Mouse (Mus musculus): ENCODE data around the gene Mgst2. TPM values are rescaled to one million over a fixed set of nuclear protein-coding genes. Genes with fewer than 3 reads are reported as not detected.

The Mgst2 gene
- total and polyA plus RNA-seq, 3 experiments: 48.8 to 147 (median 76.0) TPM

DNA sequence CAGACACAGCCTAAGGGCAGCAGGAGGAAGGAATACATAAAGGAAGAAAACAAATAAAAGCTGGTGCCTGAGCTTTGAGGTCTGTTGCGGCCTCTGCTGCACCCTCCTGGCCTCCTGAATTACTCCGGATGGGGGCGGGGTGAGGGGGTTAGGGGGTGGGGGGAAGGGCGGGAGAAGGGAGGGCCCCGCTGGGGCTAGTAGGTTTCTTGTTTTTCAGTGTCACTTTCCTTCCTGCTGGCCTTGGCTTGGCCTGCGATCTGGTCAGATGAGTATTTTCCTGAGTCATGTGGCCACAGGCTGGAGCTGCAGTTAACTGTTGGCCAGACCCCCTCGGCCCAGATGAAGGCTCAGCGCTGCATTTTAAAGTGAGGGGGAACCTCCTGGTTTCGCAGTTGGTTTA is 7.5 kb upstream of the Mgst2 start:
- in situ Hi-C loops (cut with MboI; ENCODE audit: low pct_ligation_motif_present, low pct_unique_long_range_greater_than_20kb, low sequenced_read_pairs) (no loop called here), dilution Hi-C loops (cut with MboI; ENCODE audit: extremely low pct_ligation_motif_present, extremely low pct_unique_long_range_greater_than_20kb, low sequenced_read_pairs) (no loop called here)
- peak overlapping the region; percentile 94 for H3K9ac ChIP-seq (ENCODE audit: insufficient read depth, low read depth)
- peak; percentile 22 for TF ChIP-seq MAZ (IDR thresholded peaks at IDR 0.05; ENCODE audit: low read depth, low read length)
- peak; percentile 75 for TF ChIP-seq POLR2A (IDR thresholded peaks at IDR 0.05; ENCODE audit: low read depth, low read length)
- peak; percentile 38; the same call in 1 of the 2 replicates for TF ChIP-seq MXI1 (IDR thresholded peaks at IDR 0.05; ENCODE audit: low read depth, low read length)
- peak; percentile 59 for TF ChIP-seq TCF12 (IDR thresholded peaks at IDR 0.05; ENCODE audit: low read depth, low read length)
- TF ChIP-seq CTCF (conservative IDR thresholded peaks at IDR 0.05 in 1 of 2, IDR thresholded peaks at IDR 0.05 in 1 of 2; ENCODE audit: low read depth in 2 of 2, low read length in 2 of 2): no peak
- TF ChIP-seq JUND (conservative IDR thresholded peaks at IDR 0.05; ENCODE audit: low read depth, low read length): no peak
- 0 out of 2 replicates have a peak, but pooled peaks have one; percentile 13 for TF ChIP-seq SIN3A (IDR thresholded peaks at IDR 0.05; ENCODE audit: low read length)
- TF ChIP-seq CHD2 (IDR thresholded peaks at IDR 0.05; ENCODE audit: low read length): peak; percentile 85; the same call in 1 of the 2 replicates
- peak; percentile 60; the same call in 1 of the 2 replicates for TF ChIP-seq IRF4 (IDR thresholded peaks at IDR 0.05; ENCODE audit: low read depth, low read length)
- 0 out of 2 replicates have a peak, but pooled peaks have one; percentile 13 for TF ChIP-seq BHLHE40 (IDR thresholded peaks at IDR 0.05; ENCODE audit: low read depth, low read length)
- no peak for TF ChIP-seq E2F4 (IDR thresholded peaks at IDR 0.05; ENCODE audit: insufficient replicate concordance, low read depth, low read length)
- TF ChIP-seq NRF1 (IDR thresholded peaks at IDR 0.05; ENCODE audit: low read depth, low read length): no peak
- peak; percentile 59; the same call in 1 of the 2 replicates for TF ChIP-seq ETS1 (conservative IDR thresholded peaks at IDR 0.05; ENCODE audit: low read depth, low read length)
- no peak for TF ChIP-seq USF2 (conservative IDR thresholded peaks at IDR 0.05; ENCODE audit: low read depth, low read length)
- no peak for TF ChIP-seq KAT2A (IDR thresholded peaks at IDR 0.05; ENCODE audit: insufficient replicate concordance, low read length)
- no peak for TF ChIP-seq JUN (IDR thresholded peaks at IDR 0.05; ENCODE audit: insufficient read depth, low read depth, low read length)
- TF ChIP-seq USF1 (IDR thresholded peaks at IDR 0.05; ENCODE audit: low read depth, low read length): peak; percentile 74
- no peak for TF ChIP-seq PAX5 (IDR thresholded peaks at IDR 0.05; ENCODE audit: low read length)
- peak overlapping the region; percentile 99 for H3K27ac ChIP-seq (ENCODE audit: insufficient read depth, low read depth)
- no peaks in the 10 kb centered on the region for H3K79me2 ChIP-seq (replicated peaks; ENCODE audit: control insufficient read depth, extremely low read depth, insufficient read depth, poor library complexity, severe bottlenecking)
- H3K36me3 ChIP-seq (replicated peaks in 1 of 2; ENCODE audit: control insufficient read depth in 1 of 2, insufficient read depth in 1 of 2, low read length in 1 of 2): no peaks in the 10 kb centered on the region
- no peaks in the 10 kb centered on the region for H3K9me3 ChIP-seq (replicated peaks; ENCODE audit: low read length)
- DNase-seq (ENCODE audit: extremely low read depth): peak; percentile 73
- H3K4me2 ChIP-seq (ENCODE audit: insufficient read depth, low read depth, poor library complexity, severe bottlenecking): peak overlapping the region; percentile 99
- no peaks in the 10 kb centered on the region for H3K27me3 ChIP-seq (replicated peaks)
- peak overlapping the region; percentile 28 to 45 (median 35) for H3K4me3 ChIP-seq (replicated peaks in 1 of 3; ENCODE audit: low read depth in 2 of 3, low read length in 2 of 3, poor library complexity in 1 of 3)
- H3K4me1 ChIP-seq (ENCODE audit: control insufficient read depth in 1 of 2, insufficient read depth in 2 of 2): peaks cover 22 to 62% of the 10 kb centered on the region in 2 experiments

DNA sequence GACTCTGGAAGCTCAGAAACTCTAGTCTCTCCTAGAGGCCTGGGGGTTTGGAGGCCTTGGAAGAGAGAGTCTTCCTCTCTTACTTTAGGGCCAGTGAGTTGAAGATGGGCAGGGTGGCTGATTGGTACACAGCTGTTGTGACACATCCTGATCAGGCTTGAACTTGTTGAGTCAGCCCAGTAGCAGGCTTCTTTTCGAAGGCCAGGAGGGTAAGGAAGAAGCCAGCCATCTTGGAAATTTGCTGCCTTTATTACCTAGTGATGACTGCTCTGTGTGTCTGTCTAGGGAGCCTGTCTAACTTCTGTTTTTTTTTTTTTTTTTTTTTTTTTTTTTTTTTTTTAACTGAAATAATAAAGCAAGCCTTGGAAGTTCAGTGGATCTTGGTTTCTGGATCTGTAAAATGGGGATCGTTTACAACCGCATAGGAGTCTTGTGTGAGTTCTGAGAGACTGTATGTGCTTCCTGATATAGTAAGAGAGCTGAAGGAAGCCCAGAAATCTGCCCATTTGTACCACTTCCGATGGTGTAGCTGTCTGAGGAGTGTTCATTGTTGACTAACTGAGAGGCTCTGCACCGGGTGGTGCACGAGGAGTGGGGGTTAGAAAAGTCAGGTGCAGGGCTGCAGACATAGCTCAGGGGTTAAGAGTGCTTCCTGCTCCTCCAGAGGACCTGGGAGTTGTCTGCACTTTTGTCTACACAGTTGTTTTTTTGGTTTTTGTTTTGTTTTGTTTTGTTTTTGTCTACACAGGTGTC is 5.7 kb upstream of the Mgst2 start:
- H3K27me3 ChIP-seq (replicated peaks): no peaks in the 10 kb centered on the region
- no peak overlapping the region for H3K4me2 ChIP-seq (ENCODE audit: insufficient read depth, low read depth, poor library complexity, severe bottlenecking)
- H3K4me3 ChIP-seq (replicated peaks in 1 of 3; ENCODE audit: low read depth in 2 of 3, low read length in 2 of 3, poor library complexity in 1 of 3): no peak overlapping the region
- in situ Hi-C loops (cut with MboI; ENCODE audit: low pct_ligation_motif_present, low pct_unique_long_range_greater_than_20kb, low sequenced_read_pairs): no loop called here
- H3K36me3 ChIP-seq (replicated peaks in 1 of 2; ENCODE audit: control insufficient read depth in 1 of 2, insufficient read depth in 1 of 2, low read length in 1 of 2): no peaks in the 10 kb centered on the region
- no peaks in the 10 kb centered on the region for H3K79me2 ChIP-seq (replicated peaks; ENCODE audit: control insufficient read depth, extremely low read depth, insufficient read depth, poor library complexity, severe bottlenecking)
- no peak for DNase-seq (ENCODE audit: extremely low read depth)
- peaks cover 17 to 53% of the 10 kb centered on the region in 2 experiments for H3K4me1 ChIP-seq (ENCODE audit: control insufficient read depth in 1 of 2, insufficient read depth in 2 of 2)
- TF ChIP-seq ETS1 (conservative IDR thresholded peaks at IDR 0.05; ENCODE audit: low read depth, low read length) (no peak), BHLHE40 (IDR thresholded peaks at IDR 0.05; ENCODE audit: low read depth, low read length) (peak; percentile 42; the same call in 1 of the 2 replicates), RAD21 (IDR thresholded peaks at IDR 0.05; ENCODE audit: low read depth, low read length) (no peak), GABPA (IDR thresholded peaks at IDR 0.05; ENCODE audit: insufficient replicate concordance, low read depth, low read length) (no peak), ZMIZ1 (IDR thresholded peaks at IDR 0.05; ENCODE audit: low read depth, low read length) (no peak), ZNF384 (IDR thresholded peaks at IDR 0.05; ENCODE audit: low read depth, low read length) (peak; percentile 82)
- no peak overlapping the region for H3K27ac ChIP-seq (ENCODE audit: insufficient read depth, low read depth)
- dilution Hi-C loops (cut with MboI; ENCODE audit: extremely low pct_ligation_motif_present, extremely low pct_unique_long_range_greater_than_20kb, low sequenced_read_pairs): no loop called here
- H3K9ac ChIP-seq (ENCODE audit: insufficient read depth, low read depth): peak overlapping the region; percentile 94; the same call in 1 of the 2 replicates
- no peaks in the 10 kb centered on the region for H3K9me3 ChIP-seq (replicated peaks; ENCODE audit: low read length)
